Mouse (Mus musculus): ENCODE results near the gene Acvr2b.
A peak's percentile ranks its signal among the peaks of the same experiment; 100 is the strongest.

Acvr2b gene

GRCm38 (mm10) chr9:119474717-119475611 is 73.0 kb downstream of the Acvr2b start:
- DNase-seq, result no peak

- DNase-seq, result peak; percentile 14
Observed at GRCm38 (mm10) chr9:119477754-119478153, 75.8 kb downstream of the Acvr2b start.

GRCm38 (mm10) chr9:119478345-119478744 is 76.4 kb downstream of the Acvr2b start:
- DNase-seq, result no peak

GRCm38 (mm10) chr9:119479297-119479696 is 77.4 kb downstream of the Acvr2b start:
- no peak for DNase-seq

DNA sequence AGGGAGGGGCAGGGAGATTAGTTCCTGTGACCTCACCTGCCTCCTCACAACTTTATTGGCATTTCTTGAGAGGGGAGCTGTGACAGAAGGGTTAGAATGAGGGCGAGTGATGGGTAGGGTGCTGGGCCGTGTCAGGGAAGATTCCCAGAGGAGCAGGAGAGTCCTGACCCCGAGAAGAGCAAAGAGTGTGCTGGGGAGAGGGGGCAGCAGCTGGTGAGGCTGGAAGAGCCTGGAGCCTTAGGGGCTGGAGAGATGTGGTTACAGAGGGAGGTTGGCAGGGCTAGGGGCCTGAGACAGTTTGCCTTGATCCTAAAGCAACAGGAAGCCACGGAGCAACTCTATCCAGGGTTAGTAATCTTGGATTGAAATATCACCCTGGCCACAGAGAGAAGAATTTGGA is 79.7 kb downstream of the Acvr2b start:
- DNase-seq, result no peak

DNA sequence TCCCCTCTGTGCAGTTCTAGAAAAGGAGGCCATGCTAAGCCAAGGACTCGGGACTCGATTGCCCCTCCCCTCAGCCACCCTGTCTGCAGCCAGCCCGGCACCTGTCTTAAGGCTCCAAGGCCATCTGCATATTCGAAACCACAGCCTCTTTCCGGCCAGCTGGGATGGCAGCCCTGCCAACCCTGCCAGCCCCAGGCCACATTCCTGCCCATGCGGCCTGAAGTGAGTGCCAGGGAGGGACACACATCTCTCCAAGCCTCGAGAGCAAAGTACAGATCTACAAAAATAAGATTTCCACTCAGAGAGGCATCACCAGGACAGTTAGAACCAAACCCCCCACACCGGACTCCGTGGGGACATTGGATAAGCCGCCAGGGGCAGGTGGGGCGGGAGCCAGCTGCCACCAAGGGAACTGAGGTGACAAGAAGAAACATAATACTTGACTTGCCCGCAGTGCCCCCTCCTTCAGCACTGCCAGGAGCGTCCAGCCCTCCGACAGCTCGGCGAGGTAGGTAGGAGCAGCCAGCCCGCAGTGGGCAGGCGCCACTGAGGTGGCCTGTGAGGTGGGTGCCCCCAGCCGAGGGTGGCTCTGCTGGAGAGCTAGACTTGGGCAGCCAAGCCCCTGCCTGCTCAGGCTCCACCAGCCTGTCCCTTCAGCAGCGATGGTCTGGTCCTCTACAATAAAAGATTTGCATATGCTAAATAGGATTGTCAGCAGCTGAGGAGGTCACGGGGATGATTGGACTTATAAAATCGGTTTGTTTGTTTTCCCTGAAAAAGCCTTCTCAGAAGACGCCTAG is 81.8 kb downstream of the Acvr2b start:
- peak; percentile 11 for DNase-seq

GRCm38 (mm10) chr9:119484420-119484819 is 82.5 kb downstream of the Acvr2b start:
- DNase-seq, result no peak

All from kidney, postnatal 14 days (tissue).